Mouse (Mus musculus) megakaryocyte-erythroid progenitor cell, adult 5-6 weeks (primary cell): Measurements from ENCODE around the gene Mkrn3. TPM values are rescaled to one million over a fixed set of nuclear protein-coding genes. Genes with fewer than 3 reads are reported as not detected.

Experiments used
- ATAC-seq: replicated peaks from 2 replicates; pipeline ENCODE4 v1.8.0; 2016; ENCODE audit warnings: mild to moderate bottlenecking, inconsistent platforms; ENCODE audit not compliant: severe bottlenecking, poor library complexity, low FRiP score, low TSS enrichment
- total RNA-seq, 2 experiments: library from RNA; stranded (forward) in 1 of 2; stranded (reverse) in 1 of 2; fragments of 200-1000, 215-1000 nt in 1 of 2; fragments of >200 nt in 1 of 2; fragmentation: Nextera tagmentation in 1 of 2; gene quantifications; 2 replicates each; pipeline ENCODE4 v1.2.3; 2014 to 2017

Mkrn3 gene
- total RNA-seq (2014; fragmentation: Nextera tagmentation) (0.37 and 1.7 TPM in 2 replicates), total RNA-seq (2017) (0.34 and 0.70 TPM in 2 replicates)

- ATAC-seq: 0 out of 2 replicates have a peak, but pooled peaks have one; percentile 18
Measured at GRCm38 (mm10) chr7:62419493-62420360, at the start of gene Mkrn3. Gene Mkrn3, minus strand, starts transcription at chr7:62420139.

- ATAC-seq: peak; percentile 85
Measured at GRCm38 (mm10) chr7:62463878-62464755, 44.2 kb upstream of the Mkrn3 start, which contains the start of gene Peg12. Gene Peg12, minus strand, starts transcription at chr7:62464510.

DNA sequence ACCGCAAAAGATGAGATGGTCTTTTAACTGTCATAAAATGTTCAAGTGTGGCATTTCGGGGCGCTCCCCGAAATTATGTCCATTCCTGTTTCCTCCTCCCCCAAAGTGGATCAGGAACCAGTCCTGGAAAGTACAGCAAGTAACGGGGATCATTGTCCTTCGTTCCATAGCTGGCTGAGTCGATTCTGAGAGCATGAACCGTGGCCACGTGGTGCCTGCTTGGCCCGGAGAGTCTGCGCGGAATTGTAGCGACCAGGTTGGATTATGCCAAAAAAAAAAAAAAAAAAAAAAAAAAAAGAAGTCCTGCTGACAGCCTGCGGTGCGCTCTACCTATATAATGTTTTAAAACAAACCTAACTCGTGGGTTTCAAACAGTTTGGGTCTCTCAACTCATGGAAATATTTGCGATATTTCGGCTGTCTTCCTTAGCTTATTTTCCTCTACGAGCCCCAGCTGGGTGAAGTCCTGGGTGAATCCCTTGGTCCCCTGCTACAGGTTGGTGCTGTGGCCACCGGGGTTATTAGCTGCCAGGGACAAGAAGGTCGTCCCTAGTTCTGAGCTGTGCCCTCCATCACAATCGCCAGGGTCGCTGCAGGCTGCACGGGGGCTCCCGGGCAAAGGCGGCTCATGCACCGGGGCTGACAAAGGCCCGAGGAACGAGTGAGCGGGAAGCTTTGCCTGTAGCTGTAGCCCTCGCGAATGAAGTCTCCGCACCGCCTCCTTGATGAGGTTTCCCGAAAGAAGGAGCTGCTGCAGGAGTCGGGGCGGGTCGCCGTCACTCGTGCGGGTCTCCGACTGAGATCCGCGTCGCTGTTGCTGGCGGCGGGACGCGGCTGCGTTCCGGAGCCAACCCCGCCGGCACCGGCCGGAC is 43.3 kb upstream of the Mkrn3 start:
- ATAC-seq: no peak

DNA sequence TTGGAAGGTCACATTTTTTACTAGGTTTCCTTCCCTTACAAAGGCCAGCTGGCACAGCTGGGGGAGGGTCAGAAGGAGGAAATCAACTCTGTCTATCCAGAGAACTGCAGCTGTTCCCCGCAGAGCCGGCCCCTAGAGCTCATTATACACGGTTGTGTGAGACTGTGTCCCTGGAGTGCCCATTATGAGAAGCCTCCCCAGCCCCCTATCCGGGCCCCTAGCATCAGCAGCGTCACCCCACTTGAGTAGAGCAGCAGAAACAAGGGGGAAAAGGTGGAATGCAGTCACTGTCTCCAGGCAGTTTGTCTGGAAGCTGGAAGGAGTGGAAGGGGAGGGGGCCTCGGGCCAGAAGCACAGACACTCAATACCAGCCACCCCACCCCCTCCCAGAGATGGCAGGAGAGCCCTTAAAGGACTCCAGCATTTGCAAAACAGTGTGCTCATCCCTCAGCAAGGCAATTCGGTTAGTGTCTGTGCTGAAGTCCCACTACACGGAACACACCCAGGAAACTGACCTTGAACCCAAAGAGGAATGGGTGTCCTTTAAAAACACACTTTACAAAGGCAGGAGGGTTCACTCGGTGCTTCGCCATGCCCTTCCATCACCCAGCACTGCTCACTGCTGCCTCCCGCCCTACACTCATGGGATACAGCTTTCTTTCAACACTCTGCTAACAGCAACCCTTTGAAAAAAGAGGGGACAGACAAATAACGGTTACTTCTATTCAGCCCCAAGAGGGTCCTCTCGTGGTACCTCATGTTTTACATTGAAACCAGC is 42.5 kb upstream of the Mkrn3 start:
- ATAC-seq: no peak

DNA sequence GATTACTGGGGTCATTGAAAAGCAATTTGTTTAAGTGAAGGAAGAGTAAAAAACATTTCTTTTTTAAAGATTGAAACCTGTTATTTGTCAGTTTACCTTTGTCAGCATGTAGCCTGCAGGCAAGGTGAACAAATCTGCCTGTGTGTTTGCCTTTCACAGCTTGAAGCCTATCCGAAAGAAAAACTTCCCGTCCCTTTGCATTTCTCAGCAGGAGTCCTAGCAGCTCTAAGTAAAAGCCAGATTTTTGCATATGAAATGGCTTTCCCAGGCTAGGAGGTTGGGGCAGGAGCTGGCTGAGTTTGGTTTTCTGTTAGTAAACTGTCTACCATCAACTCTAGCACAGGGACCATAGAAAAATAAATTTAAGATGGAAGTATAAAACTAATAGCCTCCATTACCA is 32.4 kb upstream of the Mkrn3 start:
- no peak for ATAC-seq

DNA sequence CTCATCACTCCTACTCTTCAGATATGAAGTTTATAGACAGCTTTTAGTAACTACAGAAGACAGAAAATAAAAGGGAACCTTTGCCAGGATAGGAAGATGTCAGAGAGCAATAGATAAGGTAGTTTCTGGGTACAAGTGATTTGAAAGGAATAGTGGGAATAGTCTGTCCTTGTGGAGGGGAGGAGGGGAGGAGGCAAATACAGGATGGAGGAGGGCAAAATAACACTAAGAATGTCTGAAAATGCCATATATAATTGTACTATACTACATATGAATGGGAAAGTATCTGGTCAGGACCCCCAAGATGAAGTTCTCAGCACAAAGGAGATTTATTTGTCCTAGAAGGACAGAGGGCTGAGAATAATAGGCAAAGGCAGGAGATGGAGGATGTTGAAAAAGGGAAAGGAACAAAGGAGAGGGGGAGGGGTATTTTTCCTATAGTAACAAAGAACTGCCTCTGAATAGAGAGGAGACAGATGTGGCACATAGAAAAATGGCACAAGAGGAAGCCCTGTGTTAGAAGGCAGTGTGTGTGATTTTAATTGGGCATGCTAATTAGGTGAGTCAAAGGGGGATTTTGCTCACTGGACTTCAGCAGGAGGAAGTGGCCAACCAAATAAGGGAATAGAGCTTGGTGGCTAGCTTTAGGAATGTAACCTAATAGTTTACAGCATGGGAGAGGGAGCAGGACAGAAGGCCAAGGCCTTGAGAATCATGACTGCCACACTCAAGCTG is 25.7 kb upstream of the Mkrn3 start:
- no peak for ATAC-seq

DNA sequence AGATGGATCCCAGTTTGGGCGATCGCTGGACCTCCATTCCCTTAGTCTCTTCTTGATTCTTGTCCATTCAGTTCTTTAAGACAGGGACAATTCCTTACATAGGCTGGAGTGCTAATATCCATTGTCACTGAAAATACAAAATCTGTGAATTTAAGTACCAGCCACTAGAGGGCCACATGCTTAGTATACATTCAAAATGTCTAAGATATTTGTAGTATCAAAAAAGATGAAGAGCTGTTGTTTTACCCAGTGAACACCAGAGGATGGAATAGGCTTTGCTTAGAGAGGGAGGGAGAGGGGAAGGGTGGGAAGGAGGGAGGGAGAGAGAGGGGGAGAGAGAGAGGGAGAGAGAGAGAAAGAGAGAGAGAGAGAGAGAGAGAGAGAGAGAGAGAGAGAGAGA is 16.5 kb upstream of the Mkrn3 start:
- no peak for ATAC-seq

DNA sequence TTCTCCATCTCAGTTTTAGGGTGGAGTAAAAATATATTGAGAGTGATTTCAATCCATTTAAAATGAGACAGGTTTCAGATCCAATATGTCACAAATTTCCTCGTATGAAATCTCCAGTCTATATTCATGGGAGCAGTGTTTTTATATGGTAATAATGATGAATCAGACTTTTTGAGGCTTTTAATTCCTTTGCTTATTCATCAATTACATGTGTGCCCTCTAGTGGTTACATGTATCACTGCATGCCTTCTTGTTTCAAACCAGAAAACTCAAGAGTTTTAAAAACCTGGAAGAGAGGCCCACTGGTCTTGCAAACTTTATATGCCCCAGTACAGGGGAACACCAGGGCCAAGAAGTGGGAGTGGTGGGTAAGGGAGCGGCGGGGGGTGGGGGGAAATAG is 13.3 kb upstream of the Mkrn3 start:
- no peak for ATAC-seq

DNA sequence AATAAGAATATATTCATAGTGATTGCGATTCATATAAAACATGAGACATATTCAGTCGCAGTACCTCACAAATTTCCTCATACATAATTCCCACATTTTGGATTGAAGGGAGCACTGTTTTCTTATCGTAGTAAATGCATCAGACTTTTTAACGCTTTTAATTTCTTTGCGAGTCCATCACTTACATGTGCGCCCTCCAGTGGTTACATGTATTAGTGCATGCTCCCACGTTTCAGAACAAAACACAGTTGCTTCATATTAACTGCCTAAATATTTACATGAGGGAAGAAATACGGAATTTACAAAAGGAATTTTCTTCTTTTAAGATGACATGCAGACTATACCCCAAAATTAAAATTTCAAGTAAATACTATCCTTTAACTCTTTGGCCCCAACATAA is 8.4 kb upstream of the Mkrn3 start:
- no peak for ATAC-seq

DNA sequence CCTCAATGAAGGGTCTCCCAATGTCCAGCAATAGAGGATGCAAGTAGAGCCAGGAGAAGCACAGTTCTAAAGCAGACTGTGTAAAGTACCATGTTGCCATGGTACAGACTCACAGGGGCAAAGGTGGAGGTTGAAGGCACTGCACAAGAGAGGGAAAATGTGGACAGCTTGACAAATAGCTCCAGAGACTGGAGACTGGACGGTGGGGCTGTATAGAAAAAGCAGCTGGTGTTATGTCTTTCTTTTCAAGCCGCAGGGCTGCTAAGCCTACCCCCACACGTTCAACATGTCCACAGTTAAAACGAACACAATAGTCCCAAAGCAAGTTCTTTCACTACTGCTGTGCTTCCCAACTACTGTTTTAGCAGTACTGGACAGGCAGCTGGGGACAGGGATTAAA is 3.3 kb upstream of the Mkrn3 start:
- no peak for ATAC-seq

DNA sequence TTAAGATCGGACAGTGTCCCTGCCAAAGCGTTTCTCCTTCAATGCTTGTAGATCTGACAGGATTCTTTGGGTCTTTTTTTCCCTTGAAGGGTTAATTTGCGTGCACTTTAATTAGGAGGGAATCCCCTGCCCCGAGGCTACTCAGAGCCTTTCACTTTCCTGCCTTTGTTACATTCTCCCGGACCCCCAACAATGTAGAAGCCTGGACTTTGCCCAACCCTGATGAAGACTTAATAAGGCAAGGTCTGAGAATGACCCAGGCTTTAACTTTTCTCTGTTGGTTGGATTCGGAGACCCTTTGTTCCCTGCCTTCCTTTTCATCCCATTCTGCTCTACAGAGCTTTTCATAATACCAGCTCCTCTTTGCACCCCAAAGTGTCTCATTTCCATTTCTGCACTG is 627 bp upstream of the Mkrn3 start:
- no peak for ATAC-seq

DNA sequence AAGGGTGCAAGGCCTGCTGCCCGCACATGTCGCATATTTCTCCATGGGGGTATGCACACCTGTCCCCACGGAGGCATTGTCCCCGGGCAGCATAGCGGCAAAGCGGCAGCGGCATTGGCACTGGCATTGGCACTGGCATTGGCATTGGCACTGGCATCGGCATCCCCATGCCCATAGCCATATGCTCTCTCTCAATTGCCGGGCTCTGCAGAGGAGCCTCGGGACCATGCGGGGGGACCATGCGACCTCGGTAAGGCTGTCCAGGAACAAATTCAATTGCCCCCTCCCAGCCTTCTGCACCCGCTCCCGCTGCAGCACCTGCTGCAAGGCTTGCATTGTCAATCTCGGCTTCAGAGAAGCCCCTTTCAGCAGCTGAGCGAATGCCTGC is 840 bp downstream of the Mkrn3 start:
- no peak for ATAC-seq

GRCm38 (mm10) chr7:62418346-62418745 is 1.6 kb downstream of the Mkrn3 start:
- no peak for ATAC-seq

DNA sequence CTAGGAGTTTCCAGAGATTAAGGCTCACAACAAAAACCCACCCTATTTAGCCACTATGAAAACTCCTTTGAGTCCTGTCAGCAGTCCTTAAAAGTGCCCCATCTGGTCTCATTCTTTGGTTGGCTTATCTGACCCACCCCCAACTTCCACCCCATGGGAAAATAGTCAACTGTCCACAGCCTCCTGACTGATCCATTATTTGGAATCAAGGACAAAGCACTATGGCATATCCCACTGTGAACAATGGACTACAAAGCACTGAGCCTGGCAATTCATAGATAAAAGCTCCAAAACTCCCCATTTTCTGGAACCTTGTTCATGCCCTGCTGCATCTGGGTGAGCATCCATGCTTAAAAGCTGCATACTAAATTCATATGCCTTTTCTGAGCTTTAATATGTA is 3.8 kb downstream of the Mkrn3 start:
- ATAC-seq: no peak

DNA sequence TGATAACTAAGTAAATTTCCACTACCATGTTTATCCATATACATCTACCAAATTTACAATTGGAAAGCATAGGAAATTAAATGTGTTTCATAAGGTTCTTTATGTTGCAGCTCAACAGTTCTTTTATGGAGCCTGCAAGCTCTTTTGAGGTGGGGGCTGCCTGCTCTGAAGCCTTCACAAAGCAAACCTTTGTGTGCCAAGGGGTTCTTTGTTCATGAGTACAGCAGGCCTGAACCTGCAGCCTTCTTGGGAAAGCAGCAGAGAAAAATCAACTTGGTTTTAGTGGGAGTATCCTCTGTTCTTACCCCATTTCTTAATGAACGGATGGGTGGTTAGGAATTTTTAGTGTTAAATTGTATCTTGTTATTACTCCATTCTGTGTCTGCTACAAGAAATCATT is 4.7 kb downstream of the Mkrn3 start:
- no peak for ATAC-seq

DNA sequence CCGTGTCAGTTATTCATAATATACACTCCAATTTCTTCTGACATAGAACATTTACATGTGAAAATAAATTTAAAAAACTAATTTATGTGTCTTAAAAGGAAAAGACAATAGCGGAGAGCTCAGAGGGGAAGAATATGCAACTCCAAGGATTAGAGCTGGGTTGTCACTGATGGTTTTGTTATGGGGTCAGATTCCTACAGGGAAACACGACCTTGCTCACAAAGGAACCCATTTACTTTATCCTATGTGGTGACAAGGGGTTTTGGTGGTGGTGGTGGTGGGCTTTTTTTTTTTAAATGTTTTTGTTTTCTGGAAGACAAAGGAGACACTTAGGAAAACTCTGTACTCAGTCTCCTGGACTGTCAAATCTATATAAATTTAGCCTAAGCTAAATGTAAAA is 12.1 kb downstream of the Mkrn3 start:
- no peak for ATAC-seq

GRCm38 (mm10) chr7:62406573-62407050 is 13.3 kb downstream of the Mkrn3 start:
- no peak for ATAC-seq

DNA sequence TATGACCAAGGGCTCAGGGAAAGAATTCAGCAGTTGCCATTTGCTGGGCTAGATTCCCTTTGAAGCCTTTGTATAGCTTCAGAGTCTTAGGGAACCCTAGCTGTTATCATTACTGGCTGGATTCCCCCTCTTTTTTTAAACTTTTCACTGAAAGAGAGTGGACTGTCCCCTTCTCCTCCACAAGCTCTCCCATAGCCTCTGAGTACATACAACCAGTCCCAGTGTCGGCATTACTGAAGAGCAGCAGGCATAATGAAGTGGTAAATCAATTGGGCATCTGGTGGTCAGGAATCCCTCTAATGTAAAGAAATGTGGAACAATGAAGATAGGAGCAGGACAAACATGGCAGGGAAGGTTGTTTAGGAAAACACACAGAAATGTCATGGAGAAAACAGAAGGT is 27.7 kb downstream of the Mkrn3 start:
- no peak for ATAC-seq
